Mouse (Mus musculus) ES-Bruce4 (cell line): Measurements from ENCODE around the gene Rnf181. TPM values are rescaled to one million over a fixed set of nuclear protein-coding genes. Genes with fewer than 3 reads are reported as not detected.
A peak's percentile ranks its signal among the peaks of the same experiment; 100 is the strongest.

Experiments used
- H3K27ac ChIP-seq: 2 replicates; pipeline ENCODE4 v1.5.1; 2012; ENCODE audit warnings: low read length, inconsistent platforms; ENCODE audit not compliant: insufficient read depth
- H3K27me3 ChIP-seq: 2 replicates; pipeline ENCODE4 v1.6.1; 2012; ENCODE audit warnings: mild to moderate bottlenecking, low read length, inconsistent platforms; ENCODE audit not compliant: control insufficient read depth, poor library complexity, insufficient read depth, severe bottlenecking
- H3K36me3 ChIP-seq: 2 replicates; pipeline ENCODE4 v1.6.1; 2012; ENCODE audit warnings: inconsistent platforms, mild to moderate bottlenecking, low read length, moderate library complexity; ENCODE audit not compliant: control insufficient read depth, poor library complexity, insufficient read depth, severe bottlenecking
- H3K4me1 ChIP-seq: one replicate; pipeline ENCODE4 v1.8.1; 2011; ENCODE audit warnings: low read length; ENCODE audit not compliant: control insufficient read depth, insufficient read depth
- H3K4me3 ChIP-seq: 2 replicates; pipeline ENCODE4 v1.5.1; 2011; ENCODE audit warnings: low read depth, mild to moderate bottlenecking, low read length
- H3K9ac ChIP-seq: 2 replicates; pipeline ENCODE4 v1.6.1; 2012; ENCODE audit warnings: low read depth, mild to moderate bottlenecking, inconsistent platforms; ENCODE audit not compliant: poor library complexity, severe bottlenecking
- H3K9me3 ChIP-seq: replicated peaks from 2 replicates; pipeline ENCODE4 v1.6.1; 2012; ENCODE audit warnings: mild to moderate bottlenecking, low read length, inconsistent platforms; ENCODE audit not compliant: control insufficient read depth, poor library complexity, insufficient read depth, severe bottlenecking
- CTCF ChIP-seq: IDR thresholded peaks from one replicate; pipeline ENCODE4 v1.8.1; 2011; ENCODE audit warnings: low read depth, low read length
- EP300 ChIP-seq: IDR thresholded peaks from 2 replicates; pipeline ENCODE4 v1.6.1; 2011; ENCODE audit warnings: low read depth, low read length; ENCODE audit not compliant: insufficient read depth
- POLR2A ChIP-seq: IDR thresholded peaks from one replicate; pipeline ENCODE4 v1.8.1; 2011; ENCODE audit warnings: low read length; ENCODE audit not compliant: insufficient read depth
- polyA plus RNA-seq: library from polyadenylated mRNA; stranded (reverse); fragments of >200 nt; gene quantifications from 2 replicates; pipeline ENCODE4 v1.2.4, GENCODE M21; 2011; ENCODE audit warnings: low read depth; ENCODE audit not compliant: missing spikeins, insufficient read depth, insufficient read length

The Rnf181 gene
- polyA plus RNA-seq, 1 experiment: 79.6 TPM

DNA sequence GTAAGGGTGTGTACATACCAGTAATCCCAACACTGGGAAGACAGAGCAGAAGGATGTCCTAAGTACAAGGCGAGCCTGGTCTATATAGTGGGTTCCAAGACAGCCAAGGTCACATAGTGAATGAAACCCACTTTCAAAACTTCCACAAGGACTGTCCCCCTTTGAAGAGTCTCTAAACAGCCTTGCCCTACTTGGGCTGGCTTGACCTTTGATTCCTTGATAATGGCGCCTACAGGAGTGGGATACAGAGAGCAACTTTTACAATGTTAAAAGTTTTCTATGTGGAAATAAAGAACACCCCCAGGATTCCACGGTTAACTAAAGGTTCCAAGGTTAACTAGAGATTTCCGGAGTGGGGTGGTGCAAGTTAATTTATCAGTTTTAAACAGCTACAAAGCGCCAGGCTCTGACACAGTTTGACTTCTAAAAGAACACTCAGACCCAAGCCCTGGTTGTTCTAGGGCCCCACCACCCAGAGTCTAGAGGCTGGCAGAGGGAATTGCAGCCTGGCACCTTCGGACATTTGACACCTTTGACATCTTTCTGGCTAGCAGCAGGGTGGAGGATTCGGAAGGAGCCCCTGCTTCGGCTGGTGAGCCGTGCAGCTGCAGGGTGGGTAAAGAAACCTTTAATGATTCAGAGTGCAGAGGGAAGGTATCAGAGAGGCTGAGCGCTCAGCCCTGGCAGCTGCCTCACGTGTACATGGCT lies 6.7 kb downstream of the Rnf181 start:
- Histone ChIP-seq H3K9ac (no peak overlapping the region), H3K4me3 (no peak overlapping the region)
- no peak for TF ChIP-seq POLR2A
- no peak for TF ChIP-seq EP300
- TF ChIP-seq CTCF: no peak

DNA sequence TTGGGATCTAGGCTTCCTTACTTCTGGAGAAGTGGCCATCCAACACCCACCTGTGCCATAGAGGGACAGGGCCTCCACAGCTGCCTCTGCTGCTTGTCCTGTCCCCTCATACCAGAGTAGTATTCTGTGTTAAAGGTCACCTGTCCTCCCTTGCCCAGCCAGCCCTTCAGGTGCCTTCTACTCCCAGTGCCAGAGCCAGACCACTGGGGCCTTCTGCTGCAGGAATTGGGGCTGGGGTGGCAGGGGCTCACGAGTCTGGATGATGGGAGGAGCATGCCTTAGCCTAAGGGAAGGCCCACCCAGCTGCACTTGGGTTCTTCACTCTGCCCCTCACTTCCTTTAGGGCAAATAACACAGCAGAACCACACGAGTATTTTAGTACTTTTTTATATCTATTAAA lies 7.4 kb downstream of the Rnf181 start:
- no peak overlapping the region for H3K9ac ChIP-seq
- TF ChIP-seq POLR2A (no peak), CTCF (no peak), EP300 (no peak)
- no peak overlapping the region for H3K27ac ChIP-seq
- H3K9me3 ChIP-seq: no peaks in the 10 kb centered on the region
- no peaks in the 10 kb centered on the region for H3K27me3 ChIP-seq
- no peak overlapping the region for H3K4me3 ChIP-seq
- H3K4me1 ChIP-seq: peaks cover 4% of the 10 kb centered on the region
- peaks cover 12% of the 10 kb centered on the region for H3K36me3 ChIP-seq

More for the DNA sequence above, 6.7 kb downstream of the Rnf181 start:
- Histone ChIP-seq H3K4me1 (peaks cover 4% of the 10 kb centered on the region), H3K36me3 (peaks cover 12% of the 10 kb centered on the region), H3K27me3 (no peaks in the 10 kb centered on the region), H3K27ac (no peak overlapping the region), H3K9me3 (no peaks in the 10 kb centered on the region)

DNA sequence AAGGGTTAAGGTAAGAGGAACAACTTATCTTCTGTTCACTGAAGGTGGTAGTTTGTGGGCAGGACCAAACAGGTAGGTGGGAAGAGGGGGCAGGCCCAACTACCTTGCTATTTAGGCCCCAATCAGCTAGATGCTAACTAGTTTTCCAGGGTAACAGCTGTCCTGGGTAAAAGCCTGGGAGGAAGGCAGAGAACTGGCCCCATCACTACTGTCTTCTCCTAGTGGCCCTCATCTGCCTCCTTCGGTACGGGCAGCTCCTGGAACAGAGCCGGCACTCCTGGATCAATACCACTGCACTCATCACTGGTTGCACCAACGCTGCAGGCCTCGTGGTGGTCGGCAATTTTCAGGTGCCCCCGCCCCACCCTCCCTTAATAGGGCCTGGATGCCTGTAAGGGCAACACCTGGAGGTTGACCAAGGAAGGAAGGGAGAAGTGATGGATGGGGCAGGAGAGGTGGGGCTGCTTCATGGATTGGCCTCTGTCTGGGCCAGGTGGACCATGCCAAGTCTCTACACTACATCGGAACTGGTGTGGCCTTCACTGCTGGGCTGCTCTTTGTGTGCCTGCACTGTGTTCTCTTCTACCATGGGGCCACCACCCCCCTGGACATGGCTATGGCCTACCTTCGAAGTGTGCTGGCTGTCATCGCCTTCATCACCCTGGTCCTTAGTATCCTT lies 8.5 kb downstream of the Rnf181 start:
- H3K27ac ChIP-seq: no peak overlapping the region
- no peak overlapping the region for H3K9ac ChIP-seq
- H3K4me3 ChIP-seq: no peak overlapping the region
- H3K9me3 ChIP-seq: no peaks in the 10 kb centered on the region
- peaks cover 4% of the 10 kb centered on the region for H3K4me1 ChIP-seq
- no peaks in the 10 kb centered on the region for H3K27me3 ChIP-seq
- H3K36me3 ChIP-seq: peaks cover 12% of the 10 kb centered on the region
- TF ChIP-seq POLR2A (no peak), CTCF (no peak), EP300 (no peak)

DNA sequence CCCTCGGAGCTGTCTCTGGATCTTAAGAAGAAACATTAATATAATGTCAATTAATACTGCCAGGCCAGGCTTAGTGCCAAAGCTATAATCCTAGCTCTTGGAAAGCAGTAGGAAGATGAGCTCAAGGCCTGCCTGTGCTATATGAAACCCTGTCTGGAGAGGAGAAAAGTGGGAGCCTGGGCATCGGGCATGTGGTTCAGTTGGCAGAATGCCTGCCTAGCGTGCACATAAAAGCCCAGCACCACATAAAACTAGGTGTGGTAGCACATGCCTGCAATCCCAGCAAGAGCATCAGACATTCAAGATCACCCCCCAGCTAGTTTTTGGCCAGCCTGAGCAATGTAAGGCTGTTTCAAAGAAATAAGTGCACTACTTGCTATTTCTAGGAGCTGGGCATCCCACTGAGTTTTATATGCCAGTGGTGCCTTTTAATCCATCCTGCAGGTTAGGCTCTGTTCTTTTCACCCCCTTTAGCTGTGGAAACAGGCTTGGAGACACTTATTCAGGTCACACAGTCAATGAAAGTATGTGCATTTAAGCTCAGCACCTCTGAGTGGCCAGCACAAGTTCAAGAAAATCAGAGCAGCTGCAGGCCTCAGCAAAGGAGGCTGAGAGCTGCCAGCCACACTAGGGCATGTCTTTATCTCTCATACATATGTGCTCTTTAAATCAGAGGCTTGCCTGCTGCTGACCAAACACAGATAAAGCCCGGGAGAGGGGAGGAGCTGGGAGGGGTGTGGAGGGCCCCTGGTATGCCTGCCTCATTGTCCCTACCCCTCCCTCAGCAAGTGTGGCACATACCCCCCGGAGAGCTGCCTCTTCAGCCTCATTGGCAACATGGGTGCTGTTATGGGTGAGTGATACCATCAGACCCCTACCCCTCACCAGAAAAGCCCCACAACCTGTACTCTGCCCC lies 9.3 kb downstream of the Rnf181 start:
- no peaks in the 10 kb centered on the region for H3K27me3 ChIP-seq
- TF ChIP-seq CTCF (no peak), EP300 (no peak), POLR2A (no peak)
- no peak overlapping the region for H3K27ac ChIP-seq
- no peak overlapping the region for H3K9ac ChIP-seq
- peaks cover 12% of the 10 kb centered on the region for H3K36me3 ChIP-seq
- no peak overlapping the region for H3K4me3 ChIP-seq
- no peaks in the 10 kb centered on the region for H3K9me3 ChIP-seq
- H3K4me1 ChIP-seq: peaks cover 4% of the 10 kb centered on the region

DNA sequence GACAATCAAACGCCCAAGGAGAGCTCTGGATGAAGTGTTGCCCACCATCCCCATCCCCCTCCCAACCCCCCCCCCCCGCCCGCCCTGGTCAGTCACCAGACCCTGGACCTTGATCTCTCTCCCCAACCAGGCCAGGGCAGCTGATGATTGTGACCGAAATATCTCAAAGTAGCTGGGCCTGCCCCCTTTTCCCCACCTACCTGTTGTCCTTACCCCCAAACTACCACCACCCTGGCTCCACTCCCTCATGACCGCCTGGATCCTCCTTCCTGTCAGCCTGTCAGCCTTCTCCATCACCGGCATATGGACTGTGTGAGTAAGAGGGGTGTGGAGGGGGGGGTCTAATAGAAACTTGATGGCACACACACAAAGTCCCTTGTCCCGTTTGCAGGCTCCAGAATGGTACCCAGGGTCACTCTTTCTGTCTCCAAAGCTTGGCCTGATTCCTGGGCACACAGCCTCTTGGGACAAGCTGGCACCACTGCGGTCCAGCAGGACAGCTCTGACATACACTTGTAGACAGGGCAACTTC lies 10.7 kb downstream of the Rnf181 start:
- TF ChIP-seq EP300: no peak

More for the DNA sequence above, 10.7 kb downstream of the Rnf181 start:
- H3K36me3 ChIP-seq: peaks cover 12% of the 10 kb centered on the region
- H3K4me1 ChIP-seq: peaks cover 1% of the 10 kb centered on the region
- peak overlapping the region; percentile 75 for H3K4me3 ChIP-seq
- H3K9ac ChIP-seq: peak overlapping the region; percentile 76
- H3K9me3 ChIP-seq: no peaks in the 10 kb centered on the region
- no peak overlapping the region for H3K27ac ChIP-seq
- H3K27me3 ChIP-seq: no peaks in the 10 kb centered on the region
